In the genomic region with DNA sequence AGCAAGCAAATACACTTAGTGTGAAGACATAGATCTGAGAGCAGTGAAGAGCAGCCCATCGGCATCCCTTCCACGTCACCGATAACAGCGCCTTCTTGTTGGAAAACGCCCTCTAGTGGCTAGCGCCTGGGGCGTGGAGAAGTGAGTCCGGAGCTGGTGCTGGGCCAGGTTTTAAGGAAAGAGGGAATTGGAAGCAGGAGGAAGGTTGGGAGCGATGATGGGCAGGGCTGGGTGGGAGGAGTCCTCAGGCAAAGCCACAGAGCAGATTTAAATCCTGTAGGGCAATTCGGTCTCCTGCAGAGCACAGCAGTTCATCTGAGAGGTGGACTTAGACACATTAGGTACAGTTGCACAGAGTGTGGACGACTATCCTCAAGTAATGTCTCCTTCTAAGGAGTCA, we compare ENCODE assay signal across 7 mouse cellular contexts. TPM values are rescaled to one million over a fixed set of nuclear protein-coding genes. Genes with fewer than 3 reads are reported as not detected.
DNase-seq lines count a peak whose midpoint lies in the region; TF ChIP-seq lines count a peak whose summit lies in the region.

Aox3 (plus strand) TSS at position 251 of the 400 bp plus-strand sequence.

- H3K4me3 ChIP-seq in cortical plate, adult 2 months (ENCODE audit: insufficient read depth, low read length): no peak within 1 kb of the TSS; the same call in 1 of the 2 replicates

- peak; percentile 79 for DNase-seq in adrenal gland, adult 2 months
- peak; percentile 85 for DNase-seq in gastrocnemius, postnatal 14 days
- DNase-seq in hindlimb bud, embryonic 11.5 days (ENCODE audit: extremely low spot score, low read depth, low spot score): peak; percentile 37
- peak; percentile 15 to 83 for DNase-seq in left cerebral cortex, adult 9 months (ENCODE audit: low spot score in 2 of 2)
- DNase-seq in mesoderm, embryonic 11.5 days (ENCODE audit: low read depth, low spot score): peak; percentile 78
- DNase-seq in right cerebral cortex, postnatal 36 days (ENCODE audit: low spot score in 2 of 2): peak; percentile 55 to 56

- H3K27ac ChIP-seq in cortical plate, adult 2 months (ENCODE audit: insufficient read depth, low read length): no peak within 1 kb of the TSS

- intact Hi-C loops in gastrocnemius, postnatal 14 days (cut with DNase I; ENCODE audit: low total_unique reads): no loop called here

- no peaks in the 10 kb centered on the region for H3K4me1 ChIP-seq in cortical plate, adult 2 months (ENCODE audit: control insufficient read depth, insufficient read depth, low read length)

- TF ChIP-seq POLR2A in cortical plate, adult 2 months (IDR thresholded peaks at IDR 0.05; ENCODE audit: extremely low read depth, insufficient read depth, low read length): no peak

- TF ChIP-seq CTCF in cortical plate, adult 2 months (IDR thresholded peaks at IDR 0.05; ENCODE audit: extremely low read depth, insufficient read depth, low read length): peak; percentile 76

RNA-seq across cellular contexts. Expression of gene Aox3, which starts in this region (rescaled TPM):
- total RNA-seq in adrenal gland, adult 2 months (2021): 1 to 10 TPM; 4.2 to 9.4 TPM
- polyA plus RNA-seq in adrenal gland, adult 2 months (2012; rRNA removed): 0.42 and 0.55 TPM in 2 replicates
- 1.2 and 1.4 TPM in 2 replicates for polyA plus RNA-seq in cortical plate, adult 2 months (2012; rRNA removed)
- under 1 TPM; 0.08 to 0.29 TPM for total RNA-seq in gastrocnemius, postnatal 14 days (2021)

Comparison
In these comparisons a context has a peak if more than half of its experiments do, and no peak if none do; other contexts are left out.
1. RNA of gene Aox3 (total RNA-seq): 4.2 to 9.4 TPM in adrenal gland, adult 2 months; 0.08 to 0.29 TPM in gastrocnemius, postnatal 14 days; every median in the first group is over 4 times any median in the second.
2. Peak in DNase-seq in gastrocnemius, postnatal 14 days; RNA of the gene not detected or under 1 TPM.
3. Peak in every context shown above with its lines, with median percentiles within 50 percentile points of each other: DNase-seq.